Mouse (Mus musculus) thymus, adult 2 months (tissue): ENCODE results near the gene Srrt. TPM values are rescaled to one million over a fixed set of nuclear protein-coding genes. Genes with fewer than 3 reads are reported as not detected.

Experiments
- DNase-seq: peaks from one replicate; pipeline ENCODE4 v3.0.0; 2021
- H3K27ac ChIP-seq: fragments of 200-500 bp; 2 replicates; pipeline ENCODE4 v1.5.1; 2012; ENCODE audit warnings: low read length, control low read depth; ENCODE audit not compliant: control insufficient read depth, insufficient read depth
- H3K27me3 ChIP-seq: fragments of 200-500 bp; 2 replicates; pipeline ENCODE4 v1.6.1; 2012; ENCODE audit warnings: mild to moderate bottlenecking, low read length, moderate library complexity, mixed read lengths; ENCODE audit not compliant: control insufficient read depth, insufficient read depth
- H3K36me3 ChIP-seq: fragments of 200-500 bp; 2 replicates; pipeline ENCODE4 v1.6.1; 2012; ENCODE audit warnings: mild to moderate bottlenecking, low read length, moderate library complexity; ENCODE audit not compliant: control insufficient read depth, insufficient read depth
- H3K4me1 ChIP-seq: fragments of 200-500 bp; replicated peaks from 2 replicates; pipeline ENCODE4 v1.6.1; 2012; ENCODE audit warnings: low read length; ENCODE audit not compliant: control insufficient read depth, insufficient read depth
- H3K4me3 ChIP-seq: fragments of 200-500 bp; 2 replicates; pipeline ENCODE4 v1.5.1; 2012; ENCODE audit warnings: mild to moderate bottlenecking, low read length, control low read depth, moderate library complexity; ENCODE audit not compliant: control insufficient read depth, insufficient read depth
- CTCF ChIP-seq: fragments of 200-500 bp; IDR thresholded peaks from 2 replicates; pipeline ENCODE4 v1.5.1; 2012; ENCODE audit warnings: mild to moderate bottlenecking, control low read depth, low read length, moderate library complexity, borderline replicate concordance; ENCODE audit not compliant: control insufficient read depth, poor library complexity, insufficient read depth; ENCODE audit errors: extremely low read depth
- POLR2A ChIP-seq: fragments of 200-500 bp; IDR thresholded peaks from 2 replicates; pipeline ENCODE4 v1.6.1; 2012; ENCODE audit warnings: mild to moderate bottlenecking, low read length, control low read depth, moderate library complexity; ENCODE audit not compliant: control insufficient read depth, poor library complexity, insufficient read depth; ENCODE audit errors: extremely low read depth
- WGBS: fragments of 180-500 bp; shearing (Covaris S2); methylation state at CpG from one replicate; pipeline ENCODE4 v1.1.7; 2018; 5-methylcytosine and 5-hydroxymethylcytosine counted together
- polyA plus RNA-seq: library from polyadenylated mRNA; depleted of rRNA; stranded (reverse); fragments of >200 nt; gene quantifications from 2 replicates; pipeline ENCODE4 v1.2.3, GENCODE M21; 2012

The Srrt gene
- polyA plus RNA-seq, 1 experiment: 434 TPM

DNA sequence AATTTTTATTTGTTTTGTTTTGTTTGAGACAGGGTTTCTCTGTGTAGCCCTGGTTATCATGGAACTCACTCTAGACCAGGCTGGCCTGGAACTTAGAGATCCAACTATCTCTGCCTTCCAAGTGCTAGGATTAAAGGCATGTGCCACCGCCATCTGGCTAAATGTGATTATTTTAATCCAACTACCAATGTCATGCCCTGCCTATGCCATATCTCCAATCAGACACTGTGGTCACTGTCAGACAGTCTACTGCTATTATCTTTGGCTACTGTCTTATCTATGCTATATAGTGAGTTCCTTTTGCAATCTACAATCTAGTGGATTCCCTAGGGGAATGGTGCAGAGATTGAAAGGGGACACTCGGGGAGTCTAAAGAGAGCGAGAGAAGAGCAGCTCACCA lies 13.5 kb upstream of the Srrt start:
- 97% methylated on average over 3 of the region's 3 CpGs for WGBS
- H3K27me3 ChIP-seq: no peaks in the 10 kb centered on the region
- TF ChIP-seq POLR2A (no peak), CTCF (no peak)
- no peak overlapping the region for H3K4me3 ChIP-seq
- no peak for DNase-seq
- H3K36me3 ChIP-seq: peaks cover 7% of the 10 kb centered on the region; the same call in 1 of the 2 replicates
- no peaks in the 10 kb centered on the region for H3K4me1 ChIP-seq
- H3K27ac ChIP-seq: no peak overlapping the region

DNA sequence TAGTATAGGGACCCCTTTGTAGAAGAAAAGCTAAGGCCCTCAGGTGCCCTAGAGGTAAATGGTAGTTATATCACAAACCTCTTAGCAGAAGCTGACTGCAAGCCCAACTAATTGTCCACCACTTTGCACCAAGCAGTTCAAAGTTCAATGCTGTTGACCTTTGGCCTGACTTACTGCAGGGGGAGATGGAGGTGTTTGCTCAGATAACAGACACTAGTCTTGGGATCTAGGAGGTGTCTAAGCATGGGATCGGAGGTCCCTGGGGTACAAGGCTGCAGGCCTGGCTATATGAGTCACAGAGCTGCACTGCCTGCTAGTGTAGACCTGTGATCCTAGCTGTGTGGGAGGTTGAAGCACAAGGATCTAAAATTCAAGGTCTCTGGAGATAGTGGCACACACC lies 11.1 kb upstream of the Srrt start:
- H3K27ac ChIP-seq: no peak overlapping the region
- H3K36me3 ChIP-seq: peaks cover 4% of the 10 kb centered on the region; the same call in 1 of the 2 replicates
- no peak for DNase-seq
- H3K27me3 ChIP-seq: no peaks in the 10 kb centered on the region
- 100% methylated on average over 1 of the region's 1 CpGs for WGBS
- no peak overlapping the region for H3K4me3 ChIP-seq
- H3K4me1 ChIP-seq: peaks cover 9% of the 10 kb centered on the region
- TF ChIP-seq CTCF (no peak), POLR2A (no peak)

DNA sequence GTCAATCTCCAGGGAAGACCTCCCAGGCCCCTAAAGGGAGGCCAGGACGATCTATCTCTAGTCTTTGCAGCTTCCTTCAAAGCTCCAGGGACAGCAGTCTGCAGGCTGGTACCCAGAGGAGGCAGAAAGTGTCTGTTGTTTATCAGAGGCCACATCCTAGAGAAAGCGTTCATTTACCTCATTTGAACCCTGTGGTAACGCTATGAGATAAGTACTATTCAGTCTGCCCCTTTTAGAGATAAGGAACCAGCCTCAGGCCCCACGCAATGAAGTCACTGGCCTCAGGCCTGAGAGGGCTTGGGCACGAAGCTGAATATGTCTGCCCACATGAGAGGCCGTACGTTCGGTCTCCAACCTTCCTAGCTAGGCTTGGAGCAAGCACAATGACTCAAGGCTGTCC lies 9.9 kb upstream of the Srrt start:
- 97% methylated on average over 8 of the region's 8 CpGs for WGBS
- Histone ChIP-seq H3K4me1 (peaks cover 12% of the 10 kb centered on the region), H3K27me3 (no peaks in the 10 kb centered on the region), H3K4me3 (no peak overlapping the region), H3K27ac (no peak overlapping the region), H3K36me3 (no peaks in the 10 kb centered on the region)
- no peak for DNase-seq
- TF ChIP-seq CTCF: no peak

DNA sequence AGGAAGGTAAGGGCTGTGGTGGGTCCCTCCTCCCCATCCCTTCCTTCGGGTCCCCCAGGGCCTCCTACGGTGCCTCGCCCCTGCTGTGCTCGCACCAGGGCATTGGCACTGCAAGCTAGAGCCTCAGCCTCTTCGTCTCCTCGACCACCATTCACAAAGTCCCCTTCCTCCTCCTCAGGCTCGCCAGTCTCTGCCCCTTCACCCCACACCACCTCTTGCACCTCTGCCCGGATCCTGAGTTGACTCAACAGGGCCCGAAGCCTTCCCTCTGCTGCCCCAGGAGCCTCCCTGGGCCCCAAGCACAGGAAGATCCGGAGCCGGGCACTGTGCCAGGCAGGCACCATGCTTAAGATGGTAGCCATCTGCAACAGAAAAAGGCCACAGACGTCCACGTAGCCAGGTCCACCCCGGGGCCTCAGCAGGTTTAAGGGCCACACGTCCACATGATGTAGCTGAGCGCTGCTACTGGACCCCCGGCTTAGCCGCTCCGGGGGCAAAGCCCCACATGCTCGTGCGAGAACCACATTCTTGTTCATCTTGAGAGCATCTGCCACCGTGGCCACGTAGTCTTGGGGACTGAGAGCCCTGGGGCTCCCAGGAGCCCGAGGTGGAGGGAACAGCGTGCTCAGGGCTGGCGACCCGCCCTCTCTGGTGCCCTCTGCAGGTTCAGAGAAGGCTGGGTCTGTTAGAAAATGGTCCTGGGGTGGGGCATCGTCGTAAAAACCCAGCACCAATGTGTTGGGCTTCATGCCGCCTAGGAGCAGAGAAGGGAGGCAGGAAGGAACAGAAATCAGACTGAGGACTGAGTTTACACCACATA lies 7.8 kb upstream of the Srrt start:
- 68% methylated on average over 30 of the region's 30 CpGs for WGBS
- Histone ChIP-seq H3K36me3 (no peaks in the 10 kb centered on the region), H3K4me3 (no peak overlapping the region), H3K27ac (no peak overlapping the region), H3K4me1 (peaks cover 12% of the 10 kb centered on the region), H3K27me3 (no peaks in the 10 kb centered on the region)
- peak; percentile 63 for DNase-seq
- no peak for TF ChIP-seq POLR2A
- TF ChIP-seq CTCF: peak; percentile 65; the same call in 1 of the 2 replicates

DNA sequence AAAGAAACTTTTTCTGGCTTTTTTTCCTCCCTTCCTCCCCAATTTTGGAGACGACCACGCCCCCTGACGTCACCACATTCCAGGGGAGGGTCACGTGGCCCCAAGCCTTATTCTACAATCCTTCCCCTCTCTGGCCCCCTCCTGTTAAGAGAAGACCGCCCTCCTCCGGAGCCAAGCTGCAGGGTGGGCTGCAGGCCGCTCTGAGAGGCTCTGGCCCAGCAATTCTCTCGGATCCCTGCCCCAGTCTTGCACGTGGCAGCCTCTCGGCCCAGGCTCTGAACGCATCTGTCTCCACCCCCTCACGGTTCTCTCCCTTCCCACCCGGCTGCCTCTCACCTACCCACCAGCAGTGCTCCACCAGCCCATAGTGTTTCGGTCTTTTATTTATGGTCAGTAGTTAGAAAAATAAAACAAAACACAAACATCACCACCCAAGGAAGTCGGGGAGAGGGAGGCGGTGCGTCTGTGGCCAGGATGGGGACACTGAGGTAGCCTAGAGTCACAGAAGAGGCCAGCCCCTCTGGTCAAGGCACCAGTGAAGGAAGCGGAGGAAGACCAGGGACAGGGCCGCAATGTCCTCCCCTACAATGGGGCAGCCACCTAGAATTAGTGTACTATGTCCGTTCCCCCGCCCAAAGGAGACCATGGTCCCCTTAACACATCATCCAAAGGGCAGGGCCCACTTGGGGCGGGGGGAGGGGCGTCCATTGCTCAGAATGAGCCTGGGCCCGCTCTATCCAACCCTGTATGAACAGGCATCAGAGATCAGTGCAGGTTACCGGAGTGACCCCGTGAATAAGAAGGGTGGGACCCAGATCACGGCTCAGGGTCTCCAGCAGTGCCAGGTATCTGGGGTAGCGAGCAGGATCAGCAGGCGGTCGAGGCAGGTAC lies 7.0 kb upstream of the Srrt start, which contains the start of gene Trip6:
TSS of gene Trip6 (minus strand) at position 212 of the 891 bp plus-strand sequence.
- DNase-seq: no peak

DNA sequence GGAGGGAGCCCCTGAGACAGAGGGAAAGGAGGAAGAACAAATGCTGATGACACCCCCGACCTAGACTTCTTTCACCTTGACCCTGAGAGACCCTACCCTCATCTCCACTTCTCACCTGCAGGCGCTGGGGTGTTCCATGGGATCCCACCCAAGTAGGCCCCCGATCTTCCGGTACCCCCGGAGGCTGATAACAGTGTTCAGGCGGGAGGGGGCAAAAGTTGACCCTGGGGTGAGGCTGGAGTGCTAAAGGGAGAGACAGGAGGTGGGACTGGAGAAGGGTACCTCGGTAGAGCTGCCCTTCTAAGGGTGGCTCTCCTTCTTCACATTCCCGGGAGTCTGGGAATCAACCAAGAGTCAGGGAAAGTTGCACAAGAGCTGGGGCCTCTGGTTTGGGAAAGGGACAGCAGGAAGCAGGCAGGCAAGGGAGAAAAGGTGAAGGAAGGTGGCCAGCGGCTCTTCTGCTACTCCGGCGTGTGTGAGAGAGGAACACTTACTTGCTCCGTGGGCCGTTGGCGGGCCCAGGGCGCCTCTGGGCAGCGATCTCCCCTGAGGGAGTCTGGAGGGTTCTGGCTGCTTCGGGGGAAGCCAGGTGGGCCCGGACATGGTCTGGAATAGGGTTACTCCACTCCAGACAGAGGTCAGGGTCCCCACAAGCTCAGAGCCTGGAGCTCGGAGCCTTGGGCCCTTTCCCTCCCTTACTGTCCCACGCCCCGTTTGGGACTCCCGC lies 6.2 kb upstream of the Srrt start:
- H3K4me3 ChIP-seq: peak overlapping the region; percentile 22
- peaks cover 12% of the 10 kb centered on the region for H3K4me1 ChIP-seq
- H3K27ac ChIP-seq: no peak overlapping the region
- TF ChIP-seq CTCF: no peak
- TF ChIP-seq POLR2A: no peak
- H3K36me3 ChIP-seq: no peaks in the 10 kb centered on the region
- DNase-seq: no peak
- WGBS: 21% methylated on average over 22 of the region's 22 CpGs
- no peaks in the 10 kb centered on the region for H3K27me3 ChIP-seq

More for the DNA sequence above, 7.0 kb upstream of the Srrt start, which contains the start of gene Trip6:
- peak within 1 kb of the TSS; percentile 22 for H3K4me3 ChIP-seq
- TF ChIP-seq CTCF: no peak
- no peak for TF ChIP-seq POLR2A
- H3K36me3 ChIP-seq: no peaks in the 10 kb centered on the region
- H3K27me3 ChIP-seq: no peaks in the 10 kb centered on the region
- WGBS: 56% methylated on average over 30 of the region's 30 CpGs
- no peak within 1 kb of the TSS for H3K27ac ChIP-seq
- peaks cover 12% of the 10 kb centered on the region for H3K4me1 ChIP-seq
